Mouse (Mus musculus) hindbrain, embryonic 13.5 days (tissue): Measurements from ENCODE around the gene Mus81. TPM values are rescaled to one million over a fixed set of nuclear protein-coding genes. Genes with fewer than 3 reads are reported as not detected.
"Not testable (repeated sequence)": the region's sequence is repeated elsewhere in the genome, so short reads cannot be mapped to it uniquely, and the experiment has no call there.

Experiments
- ATAC-seq: fragments of 200-750 bp; cut with Nextera tagmentation; 2 replicates; pipeline ENCODE4 v1.8.0; 2017; ENCODE audit warnings: moderate TSS enrichment; ENCODE audit not compliant: low FRiP score
- H3K27ac ChIP-seq: fragments of 300-500 bp; sonication (generic); 2 replicates; pipeline ENCODE4 v1.5.1; 2015; ENCODE audit warnings: inconsistent platforms, mild to moderate bottlenecking, moderate library complexity
- H3K27me3 ChIP-seq: fragments of 300-500 bp; sonication (generic); 2 replicates; pipeline ENCODE4 v1.6.1; 2015; ENCODE audit warnings: mild to moderate bottlenecking, inconsistent platforms
- H3K36me3 ChIP-seq: fragments of 300-500 bp; sonication (generic); 2 replicates; pipeline ENCODE4 v1.6.1; 2015; ENCODE audit warnings: mild to moderate bottlenecking, inconsistent platforms
- H3K4me1 ChIP-seq: fragments of 300-500 bp; sonication (generic); replicated peaks from 2 replicates; pipeline ENCODE4 v1.6.1; 2015; ENCODE audit warnings: inconsistent platforms
- H3K4me2 ChIP-seq: fragments of 300-500 bp; sonication (generic); 2 replicates; pipeline ENCODE4 v1.6.1; 2015; ENCODE audit warnings: inconsistent platforms, mild to moderate bottlenecking, moderate library complexity
- H3K4me3 ChIP-seq: fragments of 300-500 bp; sonication (generic); 2 replicates; pipeline ENCODE4 v1.5.1; 2015; ENCODE audit warnings: mild to moderate bottlenecking, inconsistent platforms
- H3K9ac ChIP-seq: fragments of 300-500 bp; sonication (generic); 2 replicates; pipeline ENCODE4 v1.6.1; 2015; ENCODE audit warnings: mild to moderate bottlenecking, inconsistent platforms
- H3K9me3 ChIP-seq: fragments of 300-500 bp; sonication (generic); 2 replicates; pipeline ENCODE4 v1.6.1; 2016; ENCODE audit warnings: inconsistent platforms
- WGBS: fragments of 180-500 bp; shearing (Covaris S2); methylation state at CpG from one replicate; pipeline ENCODE4 v1.1.7; 2015; 5-methylcytosine and 5-hydroxymethylcytosine counted together
- polyA plus RNA-seq: library from polyadenylated mRNA; unstranded; fragments of >200 nt; fragmentation: Nextera tagmentation; extraction: Ambion mirVana; gene quantifications from 2 replicates; pipeline ENCODE4 v1.2.1, GENCODE M21; 2015

The Mus81 gene
- polyA plus RNA-seq, 1 experiment from 2014 or later = 49.7 TPM

DNA sequence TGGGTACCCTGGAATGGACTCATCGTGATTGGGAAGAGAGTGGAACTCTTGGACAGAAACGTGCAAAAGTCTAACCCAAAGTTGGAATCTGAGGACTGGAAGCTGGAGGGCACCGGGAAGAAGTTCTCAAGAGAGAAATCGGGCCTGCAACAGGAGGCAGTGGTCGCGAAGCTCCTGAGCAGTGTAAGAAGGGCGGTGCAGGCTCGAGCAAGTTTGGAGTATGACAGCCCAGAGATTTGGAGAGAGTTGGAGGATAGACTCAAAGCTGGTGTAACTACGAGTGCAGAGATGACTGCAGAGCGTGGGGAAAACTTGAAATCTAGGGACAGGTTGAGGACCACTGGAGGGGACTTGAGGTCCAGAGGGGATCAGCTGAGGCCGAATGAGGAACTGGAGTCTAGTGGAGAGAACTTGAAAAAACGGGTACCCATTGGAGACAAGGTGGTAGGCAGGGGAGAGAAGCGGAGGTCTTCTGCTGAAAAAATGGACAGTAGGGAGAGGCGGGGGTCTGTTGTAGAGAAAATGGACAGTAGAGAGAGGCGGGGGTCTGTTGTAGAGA, 23.0 kb upstream of the Mus81 start:
- WGBS = 52% methylated on average over 15 of the region's 15 CpGs
- Histone ChIP-seq H3K4me3 (peak overlapping the region; percentile 53), H3K4me2 (peak overlapping the region; percentile 80), H3K9ac (peak overlapping the region; percentile 70), H3K9me3 (no peaks in the 10 kb centered on the region), H3K27ac (0 out of 2 replicates have a peak overlapping the region, but pooled peaks have one; percentile 44), H3K27me3 (no peaks in the 10 kb centered on the region), H3K36me3 (no peaks in the 10 kb centered on the region), H3K4me1 (peaks cover 32% of the 10 kb centered on the region)
- ATAC-seq = no peak

GRCm38 (mm10) chr19:5510031-5511026, 22.1 kb upstream of the Mus81 start, which contains the start of gene Snx32:
Gene Snx32, minus strand, starts transcription at chr19:5510538.
- WGBS = 5% methylated on average over 43 of the region's 47 CpGs
- Histone ChIP-seq H3K4me2 (peak within 1 kb of the TSS; percentile 80), H3K27ac (peak within 1 kb of the TSS; percentile 87), H3K36me3 (no peaks in the 10 kb centered on the region), H3K27me3 (no peaks in the 10 kb centered on the region), H3K4me3 (peak within 1 kb of the TSS; percentile 53), H3K9ac (peak within 1 kb of the TSS; percentile 81), H3K9me3 (no peaks in the 10 kb centered on the region), H3K4me1 (peaks cover 32% of the 10 kb centered on the region)
- peak; percentile 99 for ATAC-seq

GRCm38 (mm10) chr19:5503687-5504086, 15.5 kb upstream of the Mus81 start, which contains the start of gene 1700020D05Rik:
Gene 1700020D05Rik, minus strand, starts transcription at chr19:5503787.
- no peak within 1 kb of the TSS for H3K4me3 ChIP-seq
- peaks cover 16% of the 10 kb centered on the region for H3K36me3 ChIP-seq
- H3K9ac ChIP-seq = no peak within 1 kb of the TSS
- no peak within 1 kb of the TSS for H3K27ac ChIP-seq
- H3K4me1 ChIP-seq = no peaks in the 10 kb centered on the region; the same call in 1 of the 2 replicates
- WGBS = 53% methylated on average over 17 of the region's 17 CpGs
- H3K4me2 ChIP-seq = no peak within 1 kb of the TSS
- H3K27me3 ChIP-seq = no peaks in the 10 kb centered on the region
- no peak for ATAC-seq
- no peaks in the 10 kb centered on the region for H3K9me3 ChIP-seq

DNA sequence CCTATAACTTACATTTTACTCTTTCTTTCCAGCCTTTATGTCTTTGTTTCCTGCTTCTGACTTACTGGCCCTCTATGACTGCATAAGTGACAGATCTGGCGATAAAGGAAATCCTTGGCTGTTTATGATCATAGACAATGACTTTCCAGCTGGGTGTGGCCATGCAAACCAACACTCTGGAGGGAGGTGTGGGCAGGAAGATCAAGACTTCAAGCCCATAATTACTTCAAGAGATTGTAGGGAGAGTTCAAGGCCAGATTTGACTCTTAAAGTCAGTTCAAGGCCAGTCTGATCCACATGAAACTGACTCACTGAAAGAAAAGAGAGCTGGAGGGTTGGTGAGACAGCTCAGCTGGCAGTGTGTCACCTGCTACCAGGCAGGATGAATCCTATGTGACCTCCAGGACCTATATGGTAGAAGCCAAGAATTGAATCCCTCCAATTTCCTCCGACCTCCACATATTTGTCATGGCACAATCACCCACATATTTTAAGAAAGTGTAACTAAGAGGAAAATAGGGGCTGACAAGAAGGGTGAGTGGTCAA, 12.2 kb upstream of the Mus81 start:
- WGBS = 91% methylated on average over 2 of the region's 2 CpGs
- Histone ChIP-seq H3K27me3 (no peaks in the 10 kb centered on the region), H3K36me3 (peaks cover 49% of the 10 kb centered on the region), H3K4me1 (no peaks in the 10 kb centered on the region; the same call in 1 of the 2 replicates), H3K9ac (no peak overlapping the region), H3K4me3 (no peak overlapping the region), H3K4me2 (no peak overlapping the region), H3K27ac (no peak overlapping the region), H3K9me3 (no peaks in the 10 kb centered on the region)
- ATAC-seq = no peak

DNA sequence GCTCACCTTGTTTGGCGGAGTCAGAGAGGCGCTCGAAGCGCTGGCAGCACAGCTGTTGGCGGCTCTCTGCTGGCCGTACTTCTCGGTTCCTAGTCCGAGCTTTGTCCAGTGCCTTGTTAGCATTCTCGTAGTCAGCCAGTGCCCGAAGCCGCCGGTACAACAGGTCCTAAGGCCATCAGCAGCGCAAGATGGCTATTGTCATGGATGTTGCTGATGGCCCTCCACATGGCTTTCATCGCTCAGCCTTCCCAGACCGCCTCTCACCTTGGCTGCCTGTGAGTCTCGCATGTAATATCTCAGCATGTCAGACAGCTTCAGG, 7.8 kb upstream of the Mus81 start:
- Histone ChIP-seq H3K36me3 (peaks cover 70% of the 10 kb centered on the region), H3K4me1 (peaks cover 18% of the 10 kb centered on the region), H3K9ac (no peak overlapping the region), H3K4me2 (no peak overlapping the region), H3K27ac (no peak overlapping the region), H3K9me3 (no peaks in the 10 kb centered on the region), H3K27me3 (no peaks in the 10 kb centered on the region), H3K4me3 (no peak overlapping the region)
- ATAC-seq = no peak
- 91% methylated on average over 16 of the region's 16 CpGs for WGBS

- Histone ChIP-seq H3K4me2 (no peak overlapping the region), H3K36me3 (peaks cover 70% of the 10 kb centered on the region), H3K27ac (no peak overlapping the region), H3K9ac (no peak overlapping the region), H3K9me3 (no peaks in the 10 kb centered on the region), H3K27me3 (no peaks in the 10 kb centered on the region), H3K4me3 (no peak overlapping the region), H3K4me1 (peaks cover 18% of the 10 kb centered on the region)
- WGBS = 86% methylated on average over 12 of the region's 12 CpGs
- no peak for ATAC-seq
These were observed 7.3 kb upstream of the Mus81 start for GRCm38 (mm10) chr19:5495353-5496051.

DNA sequence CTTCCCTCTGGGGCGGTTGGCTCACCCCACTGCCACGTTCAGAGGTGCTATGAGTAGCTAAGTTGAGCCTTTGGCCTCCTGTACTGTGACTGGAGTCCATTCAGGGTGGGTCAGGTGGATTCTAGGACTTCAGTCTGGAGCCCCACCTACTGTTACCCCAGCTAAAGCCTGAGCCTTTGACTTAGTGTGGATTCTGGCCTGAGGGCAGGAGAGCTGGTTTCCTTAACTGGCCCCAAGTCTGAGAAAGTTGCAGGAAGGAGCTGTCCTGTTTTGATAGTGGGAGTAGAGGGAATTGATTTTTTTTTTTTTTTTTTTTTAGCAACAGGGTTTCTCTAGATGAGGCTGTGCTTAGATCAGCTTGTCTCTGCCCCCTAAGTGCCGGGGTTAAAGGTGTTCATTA, 6.1 kb upstream of the Mus81 start:
- Histone ChIP-seq H3K9ac (no peak overlapping the region), H3K36me3 (peaks cover 67% of the 10 kb centered on the region), H3K27me3 (no peaks in the 10 kb centered on the region), H3K4me1 (peaks cover 19% of the 10 kb centered on the region), H3K9me3 (no peaks in the 10 kb centered on the region), H3K4me2 (no peak overlapping the region), H3K27ac (no peak overlapping the region), H3K4me3 (no peak overlapping the region)
- ATAC-seq = no peak
- WGBS = 87% methylated on average over 3 of the region's 3 CpGs

DNA sequence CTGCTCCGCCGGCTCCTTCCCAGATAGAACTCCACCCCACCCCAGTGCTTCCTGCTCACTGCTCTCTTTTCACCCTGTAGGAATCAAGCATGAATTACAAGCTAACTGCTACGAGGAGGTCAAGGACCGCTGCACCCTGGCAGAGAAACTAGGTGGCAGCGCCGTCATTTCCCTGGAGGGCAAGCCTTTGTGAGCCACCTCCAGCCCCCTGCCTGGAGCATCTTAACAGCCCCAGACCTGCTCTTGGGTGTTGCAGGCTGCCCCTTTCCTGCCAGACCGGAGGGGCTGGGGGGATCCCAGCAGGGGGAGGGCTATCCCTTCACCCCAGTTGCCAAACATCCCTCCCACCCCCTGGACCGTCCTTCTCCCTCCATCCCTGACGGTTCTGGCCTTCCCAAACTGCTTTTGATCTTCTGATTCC, 5.1 kb upstream of the Mus81 start:
- H3K27me3 ChIP-seq, ATAC-seq, H3K4me2 ChIP-seq, H3K27ac ChIP-seq, H3K9me3 ChIP-seq, H3K9ac ChIP-seq: not testable (repeated sequence)
- whole genome bisulfite sequencing = 63% methylated on average over 9 of the region's 9 CpGs
- Histone ChIP-seq H3K4me1 (peaks cover 29% of the 10 kb centered on the region), H3K4me3 (0 out of 2 replicates have a peak overlapping the region, but pooled peaks have one; percentile 12), H3K36me3 (peaks cover 60% of the 10 kb centered on the region)

DNA sequence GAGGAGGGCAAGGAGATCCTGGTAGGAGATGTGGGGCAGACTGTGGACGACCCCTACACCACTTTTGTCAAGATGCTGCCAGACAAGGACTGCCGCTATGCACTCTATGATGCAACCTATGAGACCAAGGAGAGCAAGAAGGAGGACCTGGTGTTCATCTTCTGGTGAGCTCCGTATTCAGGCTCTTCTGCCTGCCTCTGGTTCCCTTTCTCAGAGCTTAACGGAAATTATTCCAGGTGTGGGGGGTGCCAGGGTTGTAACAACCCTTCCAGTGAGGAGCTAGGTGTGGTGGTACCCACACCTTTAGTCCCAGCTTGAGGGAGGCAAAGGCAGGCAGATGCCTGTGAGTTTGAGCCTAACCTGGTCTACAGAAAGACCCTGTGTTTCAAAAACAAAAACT, 4.4 kb upstream of the Mus81 start:
- H3K4me2 ChIP-seq = peak overlapping the region; percentile 88
- H3K9me3 ChIP-seq = no peaks in the 10 kb centered on the region
- H3K27me3 ChIP-seq = no peaks in the 10 kb centered on the region
- peak overlapping the region; percentile 12; the same call in 1 of the 2 replicates for H3K4me3 ChIP-seq
- 90% methylated on average over 4 of the region's 4 CpGs for WGBS
- no peak overlapping the region for H3K9ac ChIP-seq
- H3K27ac ChIP-seq = no peak overlapping the region
- peaks cover 32% of the 10 kb centered on the region for H3K4me1 ChIP-seq
- H3K36me3 ChIP-seq = peaks cover 53% of the 10 kb centered on the region
- ATAC-seq = no peak

DNA sequence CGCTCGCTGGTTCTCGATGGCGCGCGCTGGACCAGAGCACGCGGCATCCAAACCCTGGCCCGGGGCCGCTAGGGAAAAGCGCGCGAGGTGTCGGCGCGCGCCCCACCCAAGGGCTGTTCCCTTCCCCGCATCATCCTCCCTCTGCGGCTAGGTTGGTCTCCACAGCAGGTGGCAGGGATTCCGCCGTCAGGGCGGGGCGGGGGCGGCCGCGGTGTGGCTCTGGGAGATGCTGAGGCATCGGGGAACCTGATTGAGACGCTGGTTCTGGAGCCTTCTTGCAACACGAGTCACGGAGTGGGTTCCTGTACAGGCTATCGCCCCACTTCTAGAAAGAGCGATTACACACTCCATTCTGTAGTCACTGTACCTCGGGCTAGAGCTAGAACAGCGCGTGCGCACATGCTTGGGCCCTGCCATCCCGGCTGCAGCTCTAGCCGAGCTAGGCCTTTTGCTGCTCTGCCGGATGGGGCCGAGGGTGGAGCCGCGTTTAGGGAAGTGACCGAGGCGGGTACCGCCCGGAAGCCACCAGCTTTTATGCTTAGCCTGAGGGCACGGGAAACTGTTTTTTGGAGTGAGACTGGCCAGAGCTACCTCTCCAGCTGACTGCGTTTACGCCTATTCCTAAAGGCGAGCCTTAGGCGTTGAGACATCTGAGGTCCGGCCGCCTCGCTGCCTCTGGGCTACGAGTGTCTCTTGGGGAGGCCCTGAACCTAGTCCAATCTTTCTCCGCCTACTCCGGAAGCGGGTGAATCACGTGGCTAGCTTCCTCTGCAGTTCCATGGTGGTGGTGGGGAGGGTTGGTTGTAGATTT, 2.9 kb upstream of the Mus81 start:
- Histone ChIP-seq H3K9me3 (no peaks in the 10 kb centered on the region), H3K4me3 (peak overlapping the region; percentile 99), H3K27me3 (no peaks in the 10 kb centered on the region), H3K4me2 (peak overlapping the region; percentile 88), H3K4me1 (peaks cover 47% of the 10 kb centered on the region), H3K27ac (peak overlapping the region; percentile 99), H3K36me3 (peaks cover 40% of the 10 kb centered on the region), H3K9ac (peak overlapping the region; percentile 97)
- peak; percentile 46 for ATAC-seq
- WGBS = under 1% methylated on average over 59 of the region's 59 CpGs

DNA sequence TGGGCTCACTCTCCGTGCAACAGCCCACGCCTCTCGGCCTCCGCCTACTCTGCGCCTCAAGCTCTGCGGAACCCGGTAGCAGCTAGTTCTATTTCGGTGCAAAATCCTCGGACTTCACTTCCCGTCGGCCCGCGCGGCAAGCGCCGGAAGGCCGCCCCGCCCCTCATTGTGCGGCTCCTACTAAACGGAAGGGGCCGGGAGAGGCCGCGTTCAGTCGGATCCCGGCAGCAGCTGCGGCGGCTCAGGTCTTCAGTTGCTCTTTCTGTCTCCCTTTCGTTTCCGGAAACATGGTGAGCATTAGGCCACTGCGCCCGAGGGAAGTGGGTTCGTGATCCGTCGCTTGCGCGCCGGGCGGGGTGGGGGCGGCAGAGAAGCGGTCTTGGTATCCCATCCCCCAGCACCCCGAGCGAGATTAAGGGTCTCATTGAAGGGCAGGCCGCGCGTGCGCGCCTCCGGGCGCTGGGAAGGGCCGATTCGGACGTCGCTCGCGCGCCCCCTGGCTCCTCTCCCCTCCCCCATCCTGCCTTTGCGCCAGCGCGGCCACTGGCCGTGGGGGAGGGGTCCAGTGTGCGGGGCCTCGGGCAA, 2.2 kb upstream of the Mus81 start, which contains the start of gene Cfl1:
Gene Cfl1 (plus strand): TSS at position 143 of the 585 bp plus-strand sequence.
- H3K36me3 ChIP-seq = peaks cover 40% of the 10 kb centered on the region
- peaks cover 47% of the 10 kb centered on the region for H3K4me1 ChIP-seq
- peak within 1 kb of the TSS; percentile 88 for H3K4me2 ChIP-seq
- peak; percentile 72 for ATAC-seq
- peak within 1 kb of the TSS; percentile 97 for H3K9ac ChIP-seq
- H3K27ac ChIP-seq = peak within 1 kb of the TSS; percentile 99
- no peaks in the 10 kb centered on the region for H3K27me3 ChIP-seq
- WGBS = under 1% methylated on average over 61 of the region's 62 CpGs
- H3K9me3 ChIP-seq = no peaks in the 10 kb centered on the region
- H3K4me3 ChIP-seq = peak within 1 kb of the TSS; percentile 99
